ENCODE assay signal across 23 mouse cellular contexts in genomic region chr11:67679300-67679699, GRCm38 (mm10). TPM values are rescaled to one million over a fixed set of nuclear protein-coding genes. Genes with fewer than 3 reads are reported as not detected.
"Had no signal": no experiment of that assay in that cellular context is flagged by ENCODE, and none has a peak within 500 bp of the region (broad histone marks: within the 10 kb centered on the region; RNA-seq: fewer than 3 reads in every experiment).

No protein-coding gene starts in this region.

- H3K9me3 ChIP-seq: lung, embryonic 15.5 days; megakaryocyte, embryonic 14.5 days; midbrain, embryonic 12.5 days; midbrain, embryonic 15.5 days; neural tube, embryonic 12.5 days; stomach, embryonic 15.5 days had no signal

- H3K4me2 ChIP-seq: lung, embryonic 15.5 days; midbrain, embryonic 12.5 days; midbrain, embryonic 15.5 days; neural tube, embryonic 12.5 days; stomach, embryonic 15.5 days had no signal

- ATAC-seq: liver, postnatal 0 days; lung, postnatal 0 days; midbrain, embryonic 15.5 days had no signal

- H3K4me3 ChIP-seq: lung, embryonic 15.5 days; megakaryocyte, embryonic 14.5 days; midbrain, embryonic 12.5 days; midbrain, embryonic 15.5 days; neural tube, embryonic 12.5 days; stomach, embryonic 15.5 days had no signal

- H3K27me3 ChIP-seq: lung, embryonic 15.5 days; midbrain, embryonic 12.5 days; midbrain, embryonic 15.5 days; neural tube, embryonic 12.5 days; stomach, embryonic 15.5 days had no signal

- H3K27ac ChIP-seq: lung, embryonic 15.5 days; macrophage; midbrain, embryonic 12.5 days; midbrain, embryonic 15.5 days; neural tube, embryonic 12.5 days; stomach, embryonic 15.5 days; stomach, postnatal 0 days had no signal

- H3K9ac ChIP-seq: liver, postnatal 0 days; lung, embryonic 15.5 days; midbrain, embryonic 12.5 days; midbrain, embryonic 15.5 days; neural tube, embryonic 12.5 days; stomach, embryonic 15.5 days had no signal

- DNase-seq: liver, postnatal 0 days; lung, adult 2 months; lung, postnatal 14 days; lung, postnatal 36 days; right cerebral cortex, postnatal 14 days; thymus, adult 2 months; thymus, postnatal 25 days had no signal

- H3K36me3 ChIP-seq: lung, embryonic 15.5 days; midbrain, embryonic 12.5 days; midbrain, embryonic 15.5 days; neural tube, embryonic 12.5 days; stomach, embryonic 15.5 days had no signal

- H3K4me1 ChIP-seq: lung, embryonic 15.5 days; midbrain, embryonic 12.5 days; midbrain, embryonic 15.5 days; neural tube, embryonic 12.5 days; stomach, embryonic 15.5 days had no signal

RNA-seq across cellular contexts. Expression of gene Rcvrn, which starts 15.8 kb away (rescaled TPM):
- total RNA-seq: megakaryocyte progenitor cell, adult 5-6 weeks; midbrain, postnatal 0 days; monocyte, adult 5-6 weeks; neutrophil, adult 5-6 weeks had no signal
- polyA plus RNA-seq: liver, postnatal 0 days; lung, embryonic 15.5 days; lung, postnatal 0 days; macrophage; midbrain, embryonic 12.5 days; midbrain, embryonic 15.5 days; midbrain, postnatal 0 days; neural tube, embryonic 12.5 days; neural tube, embryonic 14.5 days; spleen, adult 2 months; stomach, embryonic 15.5 days; stomach, postnatal 0 days; testis, adult 2 months had no signal
